Mouse (Mus musculus): ENCODE results near the gene Cx3cr1. TPM values are rescaled to one million over a fixed set of nuclear protein-coding genes. Genes with fewer than 3 reads are reported as not detected.
"Not testable (repeated sequence)": the region's sequence is repeated elsewhere in the genome, so short reads cannot be mapped to it uniquely, and the experiment has no call there.

Cx3cr1 gene
- polyA plus RNA-seq, 1 experiment, result 0.01 TPM

DNA sequence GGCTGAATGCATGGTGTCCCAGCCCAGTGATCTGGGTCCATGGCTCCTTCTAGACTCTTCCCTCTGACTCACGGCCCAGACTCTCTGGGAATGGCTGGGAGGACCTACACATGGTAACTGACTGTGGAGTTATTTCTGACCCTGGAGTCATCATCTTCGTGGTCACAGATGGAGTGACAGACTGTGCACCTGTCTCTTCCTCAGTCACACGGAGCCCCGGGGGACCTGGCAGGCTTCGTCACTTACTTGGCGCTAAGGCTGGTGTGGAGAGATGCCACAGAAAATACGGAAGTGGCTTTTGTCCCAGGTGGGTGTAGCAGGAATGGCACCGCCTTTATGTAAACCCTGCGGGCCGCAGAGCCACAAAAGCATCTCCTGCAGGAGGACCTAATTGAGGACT, 45.5 kb downstream of the Cx3cr1 start:
- no peak overlapping the region for H3K4me3 ChIP-seq (replicated peaks)
- no peaks in the 10 kb centered on the region for H3K36me3 ChIP-seq (ENCODE audit: control insufficient read depth)
- H3K9me3 ChIP-seq (ENCODE audit: control insufficient read depth, low read length), result no peaks in the 10 kb centered on the region
- no peaks in the 10 kb centered on the region for H3K27me3 ChIP-seq (ENCODE audit: control insufficient read depth)
- H3K4me1 ChIP-seq (ENCODE audit: control insufficient read depth), result no peaks in the 10 kb centered on the region; the same call in 1 of the 2 replicates
- no peak for TF ChIP-seq GATA1 (IDR thresholded peaks at IDR 0.05; ENCODE audit: low read length)
- no peak for TF ChIP-seq TAL1 (IDR thresholded peaks at IDR 0.05; ENCODE audit: low read length)

DNA sequence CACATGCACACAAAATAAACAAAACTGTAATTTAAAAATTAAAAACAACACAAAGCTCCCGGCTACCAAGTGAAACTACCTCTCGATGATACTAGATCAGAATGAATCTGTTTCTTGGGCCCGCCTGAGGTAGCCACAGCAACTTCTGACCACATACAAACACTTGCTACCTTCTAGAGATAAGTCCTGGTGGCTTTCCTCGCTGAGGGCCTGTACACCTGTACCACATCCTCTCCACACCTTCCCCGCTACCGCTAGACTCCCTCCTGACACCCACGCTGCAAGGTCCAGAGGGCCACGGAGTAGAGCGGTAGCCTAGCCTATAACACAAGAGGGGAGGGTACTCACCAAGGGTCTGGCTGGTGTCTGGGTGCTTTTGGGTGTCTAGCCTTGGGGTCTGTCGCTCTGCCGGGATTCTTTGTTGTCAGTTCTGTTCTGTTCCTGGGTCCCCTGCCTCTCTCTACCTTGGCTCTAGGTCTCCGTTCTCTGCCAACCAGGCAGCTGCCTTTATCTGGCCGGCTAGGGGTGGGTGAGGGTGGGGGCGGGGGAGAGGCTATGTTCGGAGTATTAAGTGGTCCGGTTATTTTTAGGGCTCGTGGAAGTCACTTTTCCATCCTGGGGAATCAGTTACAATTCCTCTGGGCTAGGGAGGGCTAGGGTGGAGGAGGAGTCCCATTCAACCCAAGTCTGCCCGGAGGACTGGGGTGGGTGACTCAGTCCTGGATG, 46.4 kb downstream of the Cx3cr1 start, which contains the start of gene Xirp1:
TSS of gene Xirp1 (minus strand) at position 513 of the 726 bp plus-strand sequence.
- Histone ChIP-seq H3K9me3 (ENCODE audit: control insufficient read depth, low read length) (no peaks in the 10 kb centered on the region), H3K4me1 (ENCODE audit: control insufficient read depth) (no peaks in the 10 kb centered on the region; the same call in 1 of the 2 replicates), H3K36me3 (ENCODE audit: control insufficient read depth) (no peaks in the 10 kb centered on the region), H3K4me3 (replicated peaks) (no peak within 1 kb of the TSS), H3K27me3 (ENCODE audit: control insufficient read depth) (no peaks in the 10 kb centered on the region)
- TF ChIP-seq GATA1 (IDR thresholded peaks at IDR 0.05; ENCODE audit: low read length) (no peak), TAL1 (IDR thresholded peaks at IDR 0.05; ENCODE audit: low read length) (no peak)

- Histone ChIP-seq H3K9me3 (ENCODE audit: control insufficient read depth, low read length) (no peaks in the 10 kb centered on the region), H3K4me3 (replicated peaks) (no peak overlapping the region), H3K36me3 (ENCODE audit: control insufficient read depth) (no peaks in the 10 kb centered on the region), H3K4me1 (ENCODE audit: control insufficient read depth) (no peaks in the 10 kb centered on the region; the same call in 1 of the 2 replicates), H3K27me3 (ENCODE audit: control insufficient read depth) (no peaks in the 10 kb centered on the region)
- TF ChIP-seq GATA1 (IDR thresholded peaks at IDR 0.05; ENCODE audit: low read length), result no peak
- no peak for TF ChIP-seq TAL1 (IDR thresholded peaks at IDR 0.05; ENCODE audit: low read length)
Observed at GRCm38 (mm10) chr9:120021164-120021563, 48.5 kb downstream of the Cx3cr1 start.

GRCm38 (mm10) chr9:120020285-120020890, 49.3 kb downstream of the Cx3cr1 start:
- Histone ChIP-seq H3K4me1 (ENCODE audit: control insufficient read depth) (no peaks in the 10 kb centered on the region; the same call in 1 of the 2 replicates), H3K4me3 (replicated peaks) (no peak overlapping the region), H3K27me3 (ENCODE audit: control insufficient read depth) (no peaks in the 10 kb centered on the region), H3K36me3 (ENCODE audit: control insufficient read depth) (no peaks in the 10 kb centered on the region), H3K9me3 (ENCODE audit: control insufficient read depth, low read length) (no peaks in the 10 kb centered on the region)
- TF ChIP-seq TAL1 (IDR thresholded peaks at IDR 0.05; ENCODE audit: low read length), result no peak
- no peak for TF ChIP-seq GATA1 (IDR thresholded peaks at IDR 0.05; ENCODE audit: low read length)

DNA sequence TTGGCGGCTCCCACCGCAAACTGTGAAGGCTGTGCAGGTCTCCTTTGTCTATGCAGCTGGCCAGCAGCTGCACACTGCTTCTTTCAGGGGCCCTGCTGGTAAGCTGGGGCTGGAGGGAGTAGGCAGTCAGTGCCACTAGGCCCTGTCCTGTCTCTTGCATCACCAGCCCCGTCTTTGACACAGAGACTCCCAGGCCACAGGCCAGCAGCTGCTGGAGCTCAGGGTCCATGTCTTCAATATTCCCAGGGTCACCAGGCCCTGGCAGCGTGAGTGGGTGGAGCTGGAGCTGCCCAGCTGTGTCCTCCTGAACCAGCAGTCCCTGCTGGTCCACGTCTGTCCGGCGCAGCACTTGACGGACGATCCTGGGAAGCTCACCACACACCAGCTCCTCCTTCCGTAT, 52.7 kb downstream of the Cx3cr1 start:
- H3K4me1 ChIP-seq (ENCODE audit: control insufficient read depth), result no peaks in the 10 kb centered on the region; the same call in 1 of the 2 replicates
- no peak overlapping the region for H3K4me3 ChIP-seq (replicated peaks)
- TF ChIP-seq TAL1 (IDR thresholded peaks at IDR 0.05; ENCODE audit: low read length) (no peak), GATA1 (IDR thresholded peaks at IDR 0.05; ENCODE audit: low read length) (no peak)
- H3K27me3 ChIP-seq (ENCODE audit: control insufficient read depth), result peaks cover 5% of the 10 kb centered on the region; the same call in 1 of the 2 replicates
- H3K36me3 ChIP-seq (ENCODE audit: control insufficient read depth), result no peaks in the 10 kb centered on the region
- H3K9me3 ChIP-seq (ENCODE audit: control insufficient read depth, low read length), result no peaks in the 10 kb centered on the region

DNA sequence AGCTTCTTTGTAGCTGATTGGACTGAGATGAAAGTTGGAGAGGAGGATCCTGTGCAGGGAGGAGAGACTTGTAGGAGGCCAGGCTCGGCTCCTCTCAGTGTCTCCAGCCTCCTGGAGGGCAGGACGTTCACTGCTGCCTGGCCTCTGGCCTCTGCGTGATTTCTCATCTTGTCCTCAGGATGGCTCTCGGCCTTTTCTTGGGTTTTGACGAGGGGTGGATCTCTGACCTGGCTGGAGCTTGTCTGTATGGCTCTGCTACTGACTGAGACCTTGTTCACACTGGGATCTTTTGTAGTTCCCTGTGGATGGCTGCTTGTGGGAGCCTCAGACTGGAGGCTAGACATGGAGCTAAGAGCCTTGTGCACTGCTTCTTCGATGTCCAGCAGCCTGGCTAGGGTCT, 54.9 kb downstream of the Cx3cr1 start:
- Histone ChIP-seq H3K4me3 (replicated peaks) (no peak overlapping the region), H3K4me1 (ENCODE audit: control insufficient read depth) (peaks cover 11% of the 10 kb centered on the region), H3K27me3 (ENCODE audit: control insufficient read depth) (peaks cover 12% of the 10 kb centered on the region), H3K36me3 (ENCODE audit: control insufficient read depth) (no peaks in the 10 kb centered on the region), H3K9me3 (ENCODE audit: control insufficient read depth, low read length) (no peaks in the 10 kb centered on the region; the same call in 1 of the 2 replicates)
- TF ChIP-seq GATA1 (IDR thresholded peaks at IDR 0.05; ENCODE audit: low read length) (no peak), TAL1 (IDR thresholded peaks at IDR 0.05; ENCODE audit: low read length) (no peak)

DNA sequence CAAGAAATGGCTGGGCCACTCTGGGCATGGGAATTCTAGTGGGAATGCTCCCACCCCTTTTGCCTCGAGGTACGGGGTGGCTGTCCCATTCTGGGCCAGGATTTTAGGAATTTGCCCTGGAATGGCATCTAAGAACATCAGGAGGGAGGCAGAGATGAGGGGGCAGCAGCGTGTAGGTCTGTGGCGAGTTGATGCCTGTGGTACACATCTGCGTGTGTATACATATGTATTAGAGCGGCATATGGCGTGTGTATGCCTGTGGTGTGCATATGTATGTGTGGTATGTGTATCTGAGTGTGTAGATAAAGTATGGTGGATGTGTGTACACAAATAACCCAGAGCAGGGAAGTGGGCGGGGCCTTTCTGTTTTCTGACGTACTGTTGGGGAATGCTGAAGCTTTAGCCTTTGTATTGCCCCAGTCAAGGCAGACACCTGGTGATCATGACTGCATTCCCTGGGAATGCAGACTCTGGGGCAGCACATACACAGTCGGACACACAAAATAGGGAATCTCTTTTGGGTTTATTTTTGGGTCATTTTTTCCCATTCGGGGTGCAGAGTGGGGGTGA, 56.3 kb downstream of the Cx3cr1 start:
- TF ChIP-seq TAL1 (IDR thresholded peaks at IDR 0.05; ENCODE audit: low read length) (no peak), GATA1 (IDR thresholded peaks at IDR 0.05; ENCODE audit: low read length) (no peak)
- Histone ChIP-seq H3K4me1 (ENCODE audit: control insufficient read depth) (peaks cover 11% of the 10 kb centered on the region), H3K27me3 (ENCODE audit: control insufficient read depth) (peaks cover 12% of the 10 kb centered on the region), H3K9me3 (ENCODE audit: control insufficient read depth, low read length) (no peaks in the 10 kb centered on the region; the same call in 1 of the 2 replicates), H3K36me3 (ENCODE audit: control insufficient read depth) (no peaks in the 10 kb centered on the region), H3K4me3 (replicated peaks) (no peak overlapping the region)

DNA sequence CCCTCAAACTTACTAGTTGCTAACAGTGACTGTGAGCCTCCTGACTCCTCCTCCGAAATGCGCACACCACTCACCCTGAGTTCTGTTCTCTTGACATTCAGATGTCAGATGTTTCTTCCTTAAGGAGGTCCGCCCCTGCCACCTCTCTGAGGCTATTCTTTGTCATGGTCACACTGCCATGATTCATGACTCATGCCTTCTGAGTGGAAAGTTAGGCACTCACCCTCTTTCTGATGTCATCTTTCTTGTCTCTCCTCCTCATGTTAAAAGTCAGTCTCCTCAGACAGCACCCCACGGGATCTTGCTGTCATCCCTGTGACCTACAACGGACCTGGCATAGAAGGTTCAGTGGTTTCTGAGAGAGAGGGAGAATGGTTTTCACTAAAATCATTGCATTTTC, 56.9 kb downstream of the Cx3cr1 start:
- Histone ChIP-seq H3K27me3 (ENCODE audit: control insufficient read depth) (peaks cover 12% of the 10 kb centered on the region), H3K4me3 (replicated peaks) (no peak overlapping the region), H3K4me1 (ENCODE audit: control insufficient read depth) (peaks cover 11% of the 10 kb centered on the region), H3K36me3 (ENCODE audit: control insufficient read depth) (no peaks in the 10 kb centered on the region), H3K9me3 (ENCODE audit: control insufficient read depth, low read length) (peaks cover 1% of the 10 kb centered on the region; the same call in 1 of the 2 replicates)
- no peak for TF ChIP-seq GATA1 (IDR thresholded peaks at IDR 0.05; ENCODE audit: low read length)
- TF ChIP-seq TAL1 (IDR thresholded peaks at IDR 0.05; ENCODE audit: low read length), result no peak

GRCm38 (mm10) chr9:120012161-120012560, 57.5 kb downstream of the Cx3cr1 start:
- H3K27me3 ChIP-seq (ENCODE audit: control insufficient read depth), result peaks cover 12% of the 10 kb centered on the region
- not testable (repeated sequence) for H3K4me3 ChIP-seq (replicated peaks); H3K36me3 ChIP-seq (ENCODE audit: control insufficient read depth)

More at GRCm38 (mm10) chr9:120012161-120012560, 57.5 kb downstream of the Cx3cr1 start:
- peaks cover 11% of the 10 kb centered on the region for H3K4me1 ChIP-seq (ENCODE audit: control insufficient read depth)
- not testable (repeated sequence) for H3K9me3 ChIP-seq (ENCODE audit: control insufficient read depth, low read length)
